Mouse (Mus musculus) heart, adult 2 months (tissue): ENCODE results near the gene Lat2.

Experiments used
- CTCF ChIP-seq: fragments of 200-600 bp; IDR thresholded peaks from 2 replicates; pipeline ENCODE4 v1.8.1; 2022; ENCODE audit warnings: antibody characterized with exemption, mild to moderate bottlenecking, moderate library complexity
- EP300 ChIP-seq: fragments of 200-500 bp; IDR thresholded peaks from 2 replicates; pipeline ENCODE4 v1.6.1; 2011; ENCODE audit warnings: low read depth, low read length, control low read depth; ENCODE audit not compliant: insufficient read depth
- POLR2A ChIP-seq: fragments of 200-500 bp; IDR thresholded peaks from 2 replicates; pipeline ENCODE4 v1.6.1; 2011; ENCODE audit warnings: mild to moderate bottlenecking, low read depth, low read length, control low read depth; ENCODE audit not compliant: insufficient read depth

DNA sequence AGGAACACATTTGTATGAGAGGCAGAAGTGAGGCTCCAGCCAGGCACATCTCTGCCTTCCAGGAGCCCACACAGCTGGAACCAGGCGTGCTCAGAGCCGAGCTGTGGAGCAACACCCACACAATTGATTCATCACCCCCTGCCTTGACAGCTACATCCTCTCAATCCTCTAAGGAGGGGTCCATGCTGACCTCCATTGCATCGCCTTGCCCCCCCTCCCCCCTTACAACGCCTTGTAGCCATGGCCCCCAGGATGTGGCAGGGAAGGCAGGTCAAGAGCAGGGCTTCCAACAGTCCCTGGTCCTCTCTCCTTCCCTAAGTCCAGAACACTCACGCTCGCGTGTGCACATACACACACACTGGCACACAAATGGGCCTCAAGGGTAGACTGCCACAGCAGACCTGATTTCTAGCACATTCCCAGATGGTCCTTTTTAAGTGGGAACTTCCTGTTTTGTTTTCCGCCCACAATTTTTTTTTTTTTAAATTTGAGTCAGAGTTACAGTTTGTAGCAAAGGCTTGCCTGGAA lies 45.8 kb downstream of the Lat2 start:
- no peak for TF ChIP-seq POLR2A
- TF ChIP-seq CTCF, result no peak
- TF ChIP-seq EP300, result no peak
